Mouse (Mus musculus) frontal cortex, adult 2 months (tissue): ENCODE measurements around the gene Wnt10a. TPM values are rescaled to one million over a fixed set of nuclear protein-coding genes. Genes with fewer than 3 reads are reported as not detected.

Experiments used
- DNase-seq, 2 experiments: peaks; one replicate each; pipeline ENCODE4 v3.0.0; 2022; ENCODE audit warnings: low spot score in 1 of 2; ENCODE audit errors: extremely low spot score in 1 of 2
- polyA plus RNA-seq: library from polyadenylated mRNA; depleted of rRNA; stranded (reverse); fragments of >200 nt; gene quantifications from 2 replicates; pipeline ENCODE4 v1.2.3, GENCODE M21; 2012; rRNA removed

Gene Wnt10a
- polyA plus RNA-seq, result 6.0 and 7.2 TPM in 2 replicates

DNA sequence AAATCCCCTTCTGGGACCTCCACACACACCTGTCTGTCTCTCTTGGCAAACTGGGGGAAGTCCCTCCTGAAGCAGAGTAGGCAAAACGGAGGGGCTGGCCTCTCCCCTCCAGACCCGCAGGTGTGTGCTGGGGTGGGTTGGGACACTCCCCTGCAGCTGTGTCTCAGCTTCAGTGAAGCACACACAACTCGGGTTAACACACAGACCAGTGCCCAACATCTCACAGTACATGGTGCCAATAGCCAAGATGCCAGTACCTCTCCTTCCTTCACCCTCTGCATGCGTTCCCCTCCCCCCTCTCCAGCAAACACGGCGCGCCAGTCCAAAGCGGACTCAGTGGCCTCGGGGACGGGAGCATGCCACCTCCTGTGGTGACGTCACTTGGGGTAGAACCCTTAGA lies at the start of gene Wnt10a:
TSS of gene Wnt10a (plus strand) at position 268 of the 400 bp plus-strand sequence.
- DNase-seq, result no peak

- DNase-seq, result no peak
Measured at GRCm38 (mm10) chr1:74747335-74747734, 44.0 kb upstream of the Wnt10a start.

GRCm38 (mm10) chr1:74748643-74749271 lies 42.6 kb upstream of the Wnt10a start, which contains the start of gene Prkag3:
Gene Prkag3 (minus strand): TSS chr1:74749221.
- DNase-seq, result peak in 1 of 2 experiments; percentile 58

GRCm38 (mm10) chr1:74749301-74749700 lies 42.0 kb upstream of the Wnt10a start:
- DNase-seq, result no peak

GRCm38 (mm10) chr1:74750683-74751082 lies 40.6 kb upstream of the Wnt10a start:
- DNase-seq, result peak in 1 of 2 experiments; percentile 51

DNA sequence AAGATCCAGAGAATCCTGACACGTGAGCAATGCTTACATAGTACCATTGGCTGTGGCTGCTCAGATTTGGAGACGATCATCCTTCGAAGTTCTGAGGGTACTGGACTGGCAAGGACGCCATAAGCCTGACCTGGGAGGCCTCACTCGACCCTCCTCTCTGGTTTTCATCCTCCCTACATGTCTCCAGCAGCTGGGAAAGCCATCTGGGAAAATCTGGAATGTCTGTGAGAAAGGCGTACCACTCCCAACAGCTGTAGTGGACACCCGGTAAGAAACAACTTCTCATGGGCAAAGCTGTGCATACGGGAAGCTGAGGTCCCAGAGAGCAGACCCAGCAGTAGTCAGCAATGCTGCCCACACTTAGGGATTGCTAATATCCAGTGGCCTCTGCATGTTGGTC lies 39.2 kb upstream of the Wnt10a start:
- no peak for DNase-seq

- no peak for DNase-seq
Measured at GRCm38 (mm10) chr1:74752833-74753232, 38.5 kb upstream of the Wnt10a start.

DNA sequence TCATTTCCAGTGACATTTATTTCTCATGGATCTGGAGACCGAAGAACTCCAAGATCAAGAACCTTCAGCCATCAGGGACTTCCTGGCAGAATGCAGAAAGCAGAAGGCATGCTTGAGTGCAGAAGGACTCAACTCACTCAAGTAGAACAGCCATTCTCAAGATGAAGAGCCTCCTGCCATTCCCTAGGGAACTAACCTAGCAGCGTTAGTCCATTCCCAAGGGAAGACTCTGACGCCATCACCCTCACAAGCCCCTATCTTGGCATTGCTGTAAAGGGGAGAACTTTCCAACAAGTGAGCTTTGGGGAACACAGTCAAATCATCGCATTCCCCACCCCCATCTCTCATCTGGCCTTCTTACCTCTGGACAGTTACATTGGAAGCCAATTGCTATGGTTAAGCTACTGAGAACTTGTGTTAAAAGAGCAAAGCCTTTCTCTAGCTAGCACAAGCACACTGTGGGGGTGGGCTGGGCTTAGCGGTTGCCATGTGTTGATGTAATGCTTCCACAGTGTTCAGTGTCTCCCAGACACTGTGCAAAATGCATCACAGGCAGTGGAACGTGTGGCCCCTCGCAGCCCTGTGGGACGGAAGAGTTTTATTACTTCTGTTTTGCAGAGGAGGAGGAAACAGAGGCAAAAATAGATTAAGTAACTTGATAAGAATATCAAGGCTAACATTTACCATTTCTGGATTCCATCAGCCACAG lies 37.9 kb upstream of the Wnt10a start:
- no peak for DNase-seq

DNA sequence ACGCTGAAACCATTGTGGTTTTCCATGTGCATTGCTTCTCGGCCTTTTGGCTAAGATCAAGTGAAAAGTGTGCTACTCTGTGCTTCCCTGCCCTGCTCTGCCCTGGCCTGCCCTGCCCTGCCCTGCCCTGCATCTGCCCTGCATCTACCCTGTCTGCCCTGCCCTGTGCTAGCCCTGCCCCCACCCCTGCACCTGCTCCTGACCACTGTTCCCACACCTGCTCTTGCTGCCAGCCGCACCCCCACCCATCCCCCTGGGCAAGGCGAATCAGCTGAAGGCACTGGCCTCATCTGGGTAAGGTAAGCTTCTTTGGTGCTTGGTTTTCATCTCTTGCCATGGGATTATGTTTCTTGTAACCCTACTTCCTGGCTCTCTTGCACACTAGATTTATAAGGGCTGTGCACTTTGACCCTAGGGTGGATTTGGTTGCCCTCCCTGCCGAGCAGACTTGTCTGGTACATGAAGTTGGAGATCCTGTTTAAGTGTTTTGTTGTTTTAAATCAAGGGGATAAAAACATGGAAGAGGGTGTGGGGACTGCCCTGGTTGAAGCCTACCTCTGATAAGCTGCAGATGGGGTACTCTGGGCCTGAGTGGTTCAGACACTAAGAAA lies 37.0 kb upstream of the Wnt10a start:
- DNase-seq, result no peak

DNA sequence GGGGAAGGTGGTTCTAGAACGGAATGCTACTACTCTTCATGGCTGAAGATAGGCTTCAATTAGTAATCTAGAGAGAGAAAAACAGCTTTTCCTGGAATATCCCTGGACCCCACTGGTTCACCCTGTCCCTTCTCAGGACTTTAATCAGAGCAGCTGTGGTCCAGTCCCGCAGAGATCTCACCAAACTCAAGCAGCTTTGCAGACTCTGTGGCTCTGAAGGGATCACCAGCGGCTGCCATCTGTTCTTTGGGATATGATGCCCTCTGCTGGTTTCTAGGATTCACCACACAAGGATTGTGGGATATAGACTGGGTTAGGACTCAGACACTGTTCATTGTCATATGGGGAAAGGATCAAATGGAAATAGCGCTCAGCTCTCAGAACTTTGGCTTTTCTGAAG lies 31.5 kb upstream of the Wnt10a start:
- DNase-seq, result peak; percentile 38 to 76

GRCm38 (mm10) chr1:74763081-74763480 lies 28.2 kb upstream of the Wnt10a start:
- DNase-seq, result peak; percentile 45 to 87

- DNase-seq, result no peak
Measured at GRCm38 (mm10) chr1:74770727-74771466, 20.4 kb upstream of the Wnt10a start.

DNA sequence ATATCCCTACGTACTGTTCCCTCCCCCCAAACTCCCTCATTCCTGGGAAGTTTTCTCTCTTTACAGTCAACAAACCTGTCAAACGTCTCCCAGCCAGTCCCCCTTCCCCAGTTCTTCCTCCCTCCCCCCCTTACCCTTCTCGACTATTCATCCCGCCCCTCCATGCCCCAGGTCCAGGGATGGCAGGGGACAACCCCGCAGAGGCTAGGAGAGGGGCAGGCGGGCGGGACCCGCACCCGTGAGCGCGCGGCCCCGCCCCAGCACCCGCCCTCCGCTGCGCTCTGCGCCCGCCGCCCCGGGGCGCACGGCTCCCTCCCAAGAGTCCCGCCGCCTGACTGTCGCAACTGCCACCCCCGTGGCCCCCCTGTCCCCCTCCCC lies 19.9 kb upstream of the Wnt10a start:
- no peak for DNase-seq

DNA sequence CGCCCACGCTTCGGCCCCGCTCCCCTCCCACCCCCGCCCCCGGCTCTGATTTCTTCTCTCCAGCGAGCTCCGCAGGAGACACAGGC lies 19.6 kb upstream of the Wnt10a start, which contains the start of gene Wnt6:
TSS of gene Wnt6 (plus strand) at position 48 of the 86 bp plus-strand sequence.
- DNase-seq, result no peak

DNA sequence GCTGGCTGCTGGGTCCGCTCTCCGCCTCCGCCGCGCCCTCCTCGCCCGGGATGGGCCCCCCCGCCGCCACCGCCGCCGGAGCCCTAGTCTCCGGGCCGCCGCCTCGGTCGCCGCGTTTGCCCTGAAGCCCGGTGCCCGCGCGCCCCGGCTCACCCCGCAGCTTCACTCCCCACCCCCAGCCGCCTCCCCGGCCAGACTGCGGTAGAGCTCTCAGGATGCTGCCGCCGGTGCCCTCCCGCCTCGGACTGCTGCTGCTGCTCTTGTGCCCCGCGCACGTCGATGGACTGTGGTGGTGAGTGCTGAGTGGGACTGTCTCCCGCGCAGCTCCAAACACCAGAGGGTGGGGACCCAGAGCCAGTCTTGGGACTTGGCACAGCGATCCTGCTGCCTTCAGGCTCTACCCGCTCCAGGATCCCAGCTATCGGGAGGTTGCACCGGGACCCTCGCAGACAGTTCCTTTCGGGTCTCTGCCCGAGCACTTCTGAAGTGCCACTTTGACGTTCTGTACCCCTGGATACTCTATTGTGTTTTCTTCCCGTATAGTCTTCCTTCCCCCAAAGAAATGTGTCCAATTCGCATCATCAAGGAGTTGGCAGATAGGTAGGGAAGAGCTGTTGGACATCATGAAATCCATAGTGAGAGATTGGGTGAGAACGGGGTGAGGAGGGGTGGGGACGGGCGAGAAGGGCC lies 19.2 kb upstream of the Wnt10a start:
- DNase-seq, result no peak

- peak; percentile 33 to 62 for DNase-seq
Measured at GRCm38 (mm10) chr1:74773136-74773535, 18.2 kb upstream of the Wnt10a start.

DNA sequence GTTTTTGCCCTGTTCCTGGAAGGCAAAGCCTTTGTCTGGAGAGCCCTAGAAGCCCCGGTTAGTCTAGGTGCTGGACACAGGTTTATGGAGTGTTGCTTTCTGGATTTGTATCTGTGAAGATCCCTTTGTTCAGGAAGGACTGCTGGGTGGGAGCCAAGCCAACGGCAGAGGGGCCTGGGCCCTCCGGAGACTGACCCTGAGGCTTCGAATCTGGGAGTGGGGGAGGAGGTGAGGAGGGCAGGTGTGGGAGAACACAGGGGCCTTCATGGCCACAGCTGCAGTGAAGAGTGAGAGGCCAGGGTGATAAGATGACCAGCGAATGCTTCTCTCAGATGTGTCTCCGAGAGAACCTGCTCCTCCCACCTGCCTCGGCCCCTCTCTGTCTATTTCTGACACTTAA lies 17.3 kb upstream of the Wnt10a start:
- DNase-seq, result no peak

- DNase-seq, result no peak
Measured at GRCm38 (mm10) chr1:74775816-74776215, 15.5 kb upstream of the Wnt10a start.

DNA sequence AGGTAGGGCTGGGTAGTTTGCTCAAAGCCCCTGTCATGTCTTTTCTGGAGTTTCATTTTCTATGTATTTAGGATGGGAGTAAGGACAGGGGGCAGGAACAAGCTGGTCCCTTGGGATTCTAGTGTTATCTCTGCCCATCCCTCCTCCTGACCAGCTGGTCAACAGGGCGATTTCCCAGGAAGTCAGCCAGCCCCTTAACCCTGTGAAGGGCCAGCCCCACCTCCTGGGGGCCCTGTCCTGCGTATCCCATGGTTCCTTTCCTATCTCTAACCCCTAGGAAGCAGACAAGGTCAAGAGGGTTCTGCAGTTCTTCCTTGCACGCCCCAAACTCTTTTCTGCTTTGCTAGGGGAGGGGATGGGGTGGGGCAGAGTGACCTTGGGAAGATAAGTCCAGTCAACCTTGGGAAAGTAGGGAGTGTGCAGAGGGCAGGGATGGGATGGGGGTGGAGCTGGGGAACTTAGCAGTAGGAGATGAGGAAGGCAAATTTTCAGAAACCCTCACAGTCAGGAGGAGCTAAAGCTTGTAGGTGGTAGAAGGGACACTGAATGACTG lies 12.3 kb upstream of the Wnt10a start:
- DNase-seq, result no peak

DNA sequence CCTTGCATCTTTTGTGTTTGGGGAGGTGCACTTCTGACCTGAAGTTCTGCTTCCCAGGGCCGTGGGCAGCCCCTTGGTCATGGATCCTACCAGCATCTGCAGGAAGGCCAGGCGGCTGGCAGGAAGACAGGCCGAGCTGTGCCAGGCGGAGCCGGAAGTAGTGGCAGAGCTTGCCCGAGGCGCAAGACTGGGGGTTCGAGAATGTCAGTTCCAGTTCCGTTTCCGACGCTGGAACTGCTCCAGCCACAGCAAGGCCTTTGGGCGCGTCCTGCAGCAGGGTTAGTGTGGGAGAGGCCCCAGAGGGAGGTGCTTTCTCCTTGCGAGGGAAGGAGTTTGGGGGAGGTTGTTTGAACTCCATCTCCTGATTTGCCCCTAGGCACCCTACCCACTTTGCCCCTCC lies 9.3 kb upstream of the Wnt10a start:
- no peak for DNase-seq

DNA sequence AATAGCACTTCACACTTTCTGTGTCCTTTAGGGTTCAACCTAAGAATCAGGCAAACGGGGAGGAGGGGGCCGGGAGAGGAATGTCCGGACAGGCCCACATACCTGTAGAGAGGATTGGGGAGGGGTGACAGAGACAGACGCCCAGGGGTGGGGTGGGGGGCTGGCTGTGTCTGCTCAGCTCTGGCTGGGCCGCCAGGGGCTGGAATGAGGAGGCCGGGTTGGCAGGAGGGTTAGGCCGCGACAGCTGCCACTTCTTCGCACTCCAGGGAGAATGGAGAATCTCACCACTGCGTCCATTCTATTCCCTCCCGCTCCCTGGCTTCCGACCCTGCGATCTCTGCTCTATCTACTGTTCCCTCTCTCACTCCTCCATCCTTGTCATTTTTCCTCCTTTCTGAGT lies 7.8 kb upstream of the Wnt10a start:
- DNase-seq, result no peak
